Mouse (Mus musculus) lung, adult 2 months (tissue): ENCODE data around the gene Ptpn14. TPM values are rescaled to one million over a fixed set of nuclear protein-coding genes. Genes with fewer than 3 reads are reported as not detected.

ENCODE experiments used
- DNase-seq: peaks from one replicate; pipeline ENCODE4 v3.0.0; 2022
- H3K4me1 ChIP-seq: fragments of 200-500 bp; 2 replicates; pipeline ENCODE4 v1.6.1; 2011; ENCODE audit warnings: low read length; ENCODE audit not compliant: control insufficient read depth, insufficient read depth
- H3K4me3 ChIP-seq: fragments of 200-500 bp; replicated peaks from 2 replicates; pipeline ENCODE3; 2011; ENCODE audit warnings: low read depth, mild to moderate bottlenecking, control low read depth, low read length; ENCODE audit errors: extremely low read depth
- CTCF ChIP-seq: fragments of 200-500 bp; IDR thresholded peaks from 2 replicates; pipeline ENCODE4 v1.5.1; 2011; ENCODE audit warnings: mild to moderate bottlenecking, low read length, control low read depth; ENCODE audit not compliant: insufficient read depth
- POLR2A ChIP-seq: fragments of 200-500 bp; IDR thresholded peaks from 2 replicates; pipeline ENCODE4 v1.6.1; 2011; ENCODE audit warnings: low read depth, mild to moderate bottlenecking, control low read depth, low read length, borderline replicate concordance; ENCODE audit errors: extremely low read depth
- WGBS: fragments of 180-500 bp; shearing (Covaris S2); methylation state at CpG from one replicate; pipeline ENCODE4 v1.1.7; 2018; 5-methylcytosine and 5-hydroxymethylcytosine counted together
- polyA plus RNA-seq: library from polyadenylated mRNA; depleted of rRNA; stranded (reverse); fragments of >200 nt; gene quantifications from 2 replicates; pipeline ENCODE4 v1.2.3, GENCODE M21; 2012

Gene Ptpn14
- polyA plus RNA-seq, 1 experiment, result 19.7 TPM

DNA sequence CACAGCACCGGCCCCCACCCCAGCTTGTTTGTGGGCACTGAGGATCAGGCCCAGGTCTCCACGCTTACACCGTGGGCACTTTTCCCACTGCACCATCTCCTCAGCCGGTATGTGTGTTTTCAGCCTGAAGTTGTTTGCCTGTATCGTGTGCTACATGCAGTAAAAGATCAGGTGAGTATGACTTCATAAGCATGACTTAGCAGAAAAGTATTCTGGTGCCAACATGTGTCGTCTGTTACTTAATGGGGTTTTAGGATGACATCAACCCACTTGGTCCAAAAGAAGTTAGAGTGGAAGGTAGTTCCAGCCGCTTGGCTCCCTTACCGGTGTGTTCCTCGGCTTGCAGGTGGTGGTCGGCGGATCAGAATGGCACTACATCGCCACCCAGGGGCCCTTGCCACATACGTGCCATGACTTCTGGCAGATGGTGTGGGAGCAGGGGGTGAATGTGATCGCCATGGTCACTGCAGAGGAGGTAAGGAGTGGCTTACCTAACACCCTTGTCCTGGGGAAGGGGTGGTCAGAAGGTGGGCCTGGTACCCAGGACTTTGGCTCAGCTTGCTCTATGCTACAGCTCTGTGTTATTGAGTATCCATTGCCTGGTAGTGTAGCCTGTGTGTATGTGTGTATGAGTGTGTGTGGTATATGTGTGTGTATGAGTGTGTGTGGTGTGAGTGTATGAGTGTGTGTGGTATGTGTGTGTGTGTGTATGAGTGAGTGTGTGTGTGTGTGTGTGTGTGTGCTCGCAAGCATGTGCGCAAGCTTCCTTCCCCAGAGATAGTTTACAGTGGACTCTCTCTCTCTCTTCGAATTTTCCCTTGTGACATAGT is 132.3 kb downstream of the Ptpn14 start:
- TF ChIP-seq POLR2A, result no peak
- TF ChIP-seq CTCF, result no peak
- Histone ChIP-seq H3K4me3 (no peak overlapping the region), H3K4me1 (peaks cover 5% of the 10 kb centered on the region; the same call in 1 of the 2 replicates)
- no peak for DNase-seq
- 66% methylated on average over 17 of the region's 17 CpGs for WGBS

DNA sequence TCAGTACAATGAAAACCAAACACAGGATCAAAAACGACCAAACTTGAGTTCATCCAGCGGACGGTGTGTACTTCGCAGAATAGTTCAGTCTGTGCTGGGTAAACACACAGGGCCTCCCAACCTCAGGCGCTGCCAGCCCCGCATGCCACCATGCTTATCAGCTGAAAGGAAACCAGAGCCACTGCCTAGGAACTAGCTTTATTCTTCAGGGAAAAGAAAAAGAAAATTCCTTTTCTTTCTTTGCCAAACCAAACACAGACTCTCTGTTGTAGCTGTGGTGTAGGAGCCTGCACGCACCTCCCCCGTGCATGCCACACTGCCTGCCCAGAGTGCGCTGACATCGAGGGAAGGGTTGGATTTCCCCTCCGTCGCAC is 132.9 kb downstream of the Ptpn14 start:
- Histone ChIP-seq H3K4me1 (peaks cover 5% of the 10 kb centered on the region; the same call in 1 of the 2 replicates), H3K4me3 (no peak overlapping the region)
- no peak for TF ChIP-seq POLR2A
- no peak for TF ChIP-seq CTCF
- no peak for DNase-seq
- 55% methylated on average over 12 of the region's 12 CpGs for WGBS

GRCm38 (mm10) chr1:189863727-189864126 is 135.7 kb downstream of the Ptpn14 start:
- H3K4me3 ChIP-seq, result no peak overlapping the region
- no peak for DNase-seq
- peaks cover 19% of the 10 kb centered on the region for H3K4me1 ChIP-seq
- TF ChIP-seq POLR2A (no peak), CTCF (no peak)
- WGBS, result 98% methylated on average over 3 of the region's 3 CpGs

- DNase-seq, result no peak
- WGBS, result 68% methylated on average over 9 of the region's 9 CpGs
- Histone ChIP-seq H3K4me3 (no peak overlapping the region), H3K4me1 (peaks cover 20% of the 10 kb centered on the region)
- TF ChIP-seq CTCF (0 out of 2 replicates have a peak, but pooled peaks have one; percentile 2), POLR2A (no peak)
These were observed 136.2 kb downstream of the Ptpn14 start for GRCm38 (mm10) chr1:189864301-189864700.

- H3K4me1 ChIP-seq, result peaks cover 20% of the 10 kb centered on the region
- WGBS, result 71% methylated on average over 15 of the region's 15 CpGs
- H3K4me3 ChIP-seq, result no peak overlapping the region
- TF ChIP-seq CTCF (no peak), POLR2A (no peak)
- no peak for DNase-seq
These were observed 136.9 kb downstream of the Ptpn14 start for GRCm38 (mm10) chr1:189864846-189865560.

GRCm38 (mm10) chr1:189866621-189867020 is 138.6 kb downstream of the Ptpn14 start:
- peaks cover 15% of the 10 kb centered on the region for H3K4me1 ChIP-seq
- no peak overlapping the region for H3K4me3 ChIP-seq
- TF ChIP-seq POLR2A (no peak), CTCF (no peak)
- 61% methylated on average over 6 of the region's 6 CpGs for WGBS
- no peak for DNase-seq

DNA sequence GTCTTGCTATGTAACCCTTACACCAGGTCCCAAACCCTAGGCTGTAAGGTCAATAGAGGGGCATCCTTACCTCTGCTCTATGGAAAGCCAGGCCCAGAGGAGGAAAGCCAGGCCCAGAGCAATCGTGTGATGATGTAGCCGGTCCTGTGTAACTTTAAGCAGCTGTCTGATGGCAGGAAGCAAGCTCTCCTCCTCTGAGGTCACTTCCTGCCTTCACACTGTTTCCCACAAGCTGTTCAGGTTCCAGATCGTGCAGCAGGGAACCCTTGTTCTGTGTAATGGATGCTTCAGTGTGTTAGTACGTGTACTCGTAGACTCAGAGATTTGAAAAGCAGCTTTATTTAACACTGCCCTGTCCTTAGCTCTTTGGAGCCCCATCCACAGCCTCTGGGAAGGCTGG is 139.0 kb downstream of the Ptpn14 start:
- TF ChIP-seq POLR2A (no peak), CTCF (no peak)
- H3K4me1 ChIP-seq, result peaks cover 15% of the 10 kb centered on the region
- WGBS, result 9% methylated on average over 5 of the region's 5 CpGs
- DNase-seq, result peak; percentile 34
- peak overlapping the region; percentile 21 for H3K4me3 ChIP-seq

DNA sequence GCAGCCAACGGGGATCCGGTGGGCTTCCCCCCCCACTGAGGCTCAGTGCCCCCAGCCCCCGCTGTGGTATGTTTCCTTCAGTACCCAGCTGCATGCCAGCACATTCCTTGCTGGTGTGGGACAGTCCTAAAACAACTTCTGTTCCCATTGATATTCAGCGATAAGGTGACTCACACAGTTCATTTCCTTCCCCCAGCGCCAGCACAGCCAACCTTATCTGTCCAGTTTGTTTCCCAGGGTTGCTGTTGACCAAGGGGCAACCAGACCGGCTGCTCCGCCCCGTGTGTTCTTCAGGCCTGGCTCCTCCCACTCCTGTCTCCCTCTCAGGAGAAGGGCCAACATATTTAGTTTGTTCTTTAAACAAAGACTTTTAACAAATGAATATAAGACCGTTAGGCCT is 139.4 kb downstream of the Ptpn14 start:
- peaks cover 15% of the 10 kb centered on the region for H3K4me1 ChIP-seq
- peak; percentile 46 for DNase-seq
- peak overlapping the region; percentile 21 for H3K4me3 ChIP-seq
- TF ChIP-seq POLR2A, result no peak
- no peak for TF ChIP-seq CTCF
- 18% methylated on average over 9 of the region's 9 CpGs for WGBS

DNA sequence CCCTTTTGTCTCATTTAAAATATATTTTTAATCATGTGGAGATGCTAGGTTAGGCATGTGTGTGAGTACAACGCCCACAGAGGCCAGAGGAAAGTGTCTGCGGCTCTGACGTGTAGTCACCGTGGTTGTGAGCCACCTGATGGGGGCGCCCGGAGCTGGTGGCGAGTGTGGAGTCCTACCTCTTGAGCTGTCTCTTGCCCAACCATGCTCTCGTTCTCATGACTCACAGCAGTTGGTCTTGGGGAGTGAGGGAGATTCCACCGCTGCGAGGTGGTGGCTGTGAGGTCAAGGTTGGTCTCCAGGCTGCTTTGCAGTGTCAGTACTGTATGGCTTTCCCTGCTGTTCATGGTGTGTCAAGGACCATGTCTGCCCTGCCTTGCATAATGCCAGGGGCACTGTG is 140.0 kb downstream of the Ptpn14 start:
- TF ChIP-seq POLR2A (no peak), CTCF (no peak)
- DNase-seq, result no peak
- H3K4me3 ChIP-seq, result no peak overlapping the region
- H3K4me1 ChIP-seq, result peaks cover 15% of the 10 kb centered on the region
- WGBS, result 61% methylated on average over 10 of the region's 10 CpGs

DNA sequence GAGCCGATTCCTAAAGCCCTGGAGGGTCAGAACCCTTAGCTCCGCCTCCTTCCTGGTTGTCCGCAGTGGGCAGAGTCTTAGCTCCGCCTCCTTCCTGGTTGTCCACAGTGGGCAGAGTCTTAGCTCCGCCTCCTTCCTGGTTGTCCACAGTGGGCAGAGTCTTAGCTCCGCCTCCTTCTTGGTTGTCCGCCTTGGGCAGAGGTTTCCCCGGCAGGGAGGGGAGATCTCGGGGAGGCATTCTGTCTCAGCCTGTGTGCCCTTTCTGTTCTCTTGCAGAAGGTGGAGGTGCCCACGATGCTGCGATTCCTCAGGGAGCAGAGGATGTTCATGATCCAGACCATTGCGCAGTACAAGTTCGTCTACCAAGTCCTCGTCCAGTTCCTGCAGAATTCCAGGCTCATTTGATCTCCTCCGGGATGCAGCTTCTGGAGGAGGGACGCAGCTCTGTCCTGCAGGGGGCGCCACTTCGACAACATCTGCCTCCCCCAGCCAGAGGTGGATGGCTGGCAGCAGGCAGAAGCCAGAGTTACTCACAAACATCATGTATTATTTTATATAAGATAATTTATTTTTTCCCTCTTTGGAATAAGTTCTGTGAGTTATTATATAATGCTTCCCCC is 141.7 kb downstream of the Ptpn14 start:
- TF ChIP-seq POLR2A, result no peak
- TF ChIP-seq CTCF, result no peak
- Histone ChIP-seq H3K4me1 (peaks cover 15% of the 10 kb centered on the region), H3K4me3 (no peak overlapping the region)
- DNase-seq, result no peak
- WGBS, result 89% methylated on average over 18 of the region's 18 CpGs
